Mouse (Mus musculus) cerebellum, adult 2 months (tissue): ENCODE measurements around the gene Fa2h.

Experiments used
- CTCF ChIP-seq: fragments of 200-500 bp; IDR thresholded peaks from 2 replicates; pipeline ENCODE4 v1.5.1; 2011; ENCODE audit warnings: low read depth, mild to moderate bottlenecking, control low read depth, low read length, moderate library complexity, borderline replicate concordance; ENCODE audit not compliant: insufficient read depth
- POLR2A ChIP-seq: fragments of 200-500 bp; IDR thresholded peaks from 2 replicates; pipeline ENCODE4 v1.6.1; 2011; ENCODE audit warnings: low read length, control low read depth, borderline replicate concordance; ENCODE audit not compliant: insufficient read depth

DNA sequence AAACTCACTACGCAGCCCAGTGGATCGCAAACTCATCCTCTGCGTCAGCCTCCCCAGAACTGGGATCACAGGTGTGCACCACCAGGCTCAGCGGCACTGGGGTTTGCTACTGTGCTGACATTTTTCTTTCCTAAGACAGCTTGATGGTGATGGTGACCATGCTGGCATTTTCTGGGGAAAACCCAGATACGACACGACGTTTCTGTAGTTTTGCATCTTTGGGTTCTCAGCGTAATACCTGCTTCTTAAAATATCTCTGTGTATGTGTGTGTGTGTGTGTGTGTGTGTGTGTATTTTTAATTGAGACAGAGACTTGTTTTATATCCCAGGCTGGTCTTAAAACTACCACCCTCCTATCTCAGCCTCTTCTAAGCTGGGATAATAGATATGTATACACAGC is 26.3 kb downstream of the Fa2h start:
- TF ChIP-seq CTCF (no peak), POLR2A (no peak)
